In genomic region chr7:73032316-73032980, GRCm38 (mm10) we compare ENCODE assay signal across 9 mouse cellular contexts.
A peak's percentile ranks its signal among the peaks of the same experiment; 100 is the strongest.
DNase-seq lines count a peak whose midpoint lies in the region; ATAC-seq and TF ChIP-seq lines count a peak whose summit lies in the region.
"Had no signal": no experiment of that assay in that cellular context is flagged by ENCODE, and none has a peak within 500 bp of the region (broad histone marks: within the 10 kb centered on the region; RNA-seq: fewer than 3 reads in every experiment).

No protein-coding gene starts in this region.

- H3K27ac ChIP-seq in lung, embryonic 14.5 days (ENCODE audit: low read depth) = no peak overlapping the region
- peak overlapping the region; percentile 28; the same call in 1 of the 2 replicates for H3K27ac ChIP-seq in embryonic facial prominence, embryonic 15.5 days (replicated peaks)
- H3K27ac ChIP-seq in stomach, embryonic 14.5 days (ENCODE audit: low read length) = peak overlapping the region; percentile 22; the same call in 1 of the 2 replicates
- H3K27ac ChIP-seq: heart, embryonic 15.5 days had no signal

- 61% methylated on average over 23 of the region's 23 CpGs for WGBS in lung, embryonic 14.5 days
- 49% methylated on average over 23 of the region's 23 CpGs for WGBS in embryonic facial prominence, embryonic 15.5 days
- WGBS in stomach, embryonic 14.5 days = 56% methylated on average over 23 of the region's 23 CpGs

- H3K4me3 ChIP-seq in lung, embryonic 14.5 days (ENCODE audit: low read depth, low read length) = no peak overlapping the region
- H3K4me3 ChIP-seq in embryonic facial prominence, embryonic 15.5 days (replicated peaks) = 0 out of 2 replicates have a peak overlapping the region, but pooled peaks have one; percentile 8
- H3K4me3 ChIP-seq in stomach, embryonic 14.5 days (ENCODE audit: low read depth, low read length) = no peak overlapping the region
- H3K4me3 ChIP-seq: heart, embryonic 15.5 days had no signal

- H3K36me3 ChIP-seq in lung, embryonic 14.5 days (ENCODE audit: insufficient read depth) = no peaks in the 10 kb centered on the region
- H3K36me3 ChIP-seq in embryonic facial prominence, embryonic 15.5 days = no peaks in the 10 kb centered on the region
- no peaks in the 10 kb centered on the region for H3K36me3 ChIP-seq in stomach, embryonic 14.5 days (ENCODE audit: control insufficient read depth, insufficient read depth, low read length)
- H3K36me3 ChIP-seq: heart, embryonic 15.5 days had no signal

- no peak for TF ChIP-seq CTCF in lung, embryonic 14.5 days (IDR thresholded peaks at IDR 0.05; ENCODE audit: low read depth)

- ATAC-seq in lung, embryonic 14.5 days (ENCODE audit: insufficient read depth) = no peak
- ATAC-seq in embryonic facial prominence, embryonic 15.5 days (ENCODE audit: insufficient number of reproducible peaks, low FRiP score, low TSS enrichment, low read depth) = no peak
- ATAC-seq in stomach, embryonic 14.5 days (ENCODE audit: insufficient number of reproducible peaks, insufficient read depth, low FRiP score, low read depth) = no peak

- no peak overlapping the region for H3K4me2 ChIP-seq in lung, embryonic 14.5 days
- peak overlapping the region; percentile 33 for H3K4me2 ChIP-seq in embryonic facial prominence, embryonic 15.5 days (replicated peaks)
- 0 out of 2 replicates have a peak overlapping the region, but pooled peaks have one; percentile 16 for H3K4me2 ChIP-seq in stomach, embryonic 14.5 days (replicated peaks; ENCODE audit: low read depth, low read length)
- H3K4me2 ChIP-seq: heart, embryonic 15.5 days had no signal

- peaks cover 8% of the 10 kb centered on the region for H3K4me1 ChIP-seq in lung, embryonic 14.5 days (ENCODE audit: insufficient read depth)
- peaks cover 22% of the 10 kb centered on the region for H3K4me1 ChIP-seq in embryonic facial prominence, embryonic 15.5 days
- H3K4me1 ChIP-seq in stomach, embryonic 14.5 days (ENCODE audit: control insufficient read depth, insufficient read depth, low read length) = peaks cover 13% of the 10 kb centered on the region

- peak; percentile 12 for DNase-seq in lung, embryonic 14.5 days
- no peak for DNase-seq in lung, postnatal 36 days
- DNase-seq in layer of hippocampus, postnatal 10 days (ENCODE audit: low spot score in 2 of 2) = peak; percentile 39 to 45
- DNase-seq in urinary bladder, postnatal 4 days (ENCODE audit: low spot score in 2 of 2) = no peak
- DNase-seq in heart, adult 8-10 months (ENCODE audit: low spot score) = no peak
- no peak for DNase-seq in adrenal gland, adult 8-10 months

- 0 out of 2 replicates have a peak overlapping the region, but pooled peaks have one; percentile 6 for H3K9ac ChIP-seq in lung, embryonic 14.5 days
- H3K9ac ChIP-seq in embryonic facial prominence, embryonic 15.5 days = no peak overlapping the region
- no peak overlapping the region for H3K9ac ChIP-seq in stomach, embryonic 14.5 days (replicated peaks; ENCODE audit: low read depth, low read length)
- H3K9ac ChIP-seq: heart, embryonic 15.5 days had no signal

- no peaks in the 10 kb centered on the region for H3K9me3 ChIP-seq in lung, embryonic 14.5 days (ENCODE audit: low read depth, low read length)
- no peaks in the 10 kb centered on the region for H3K9me3 ChIP-seq in embryonic facial prominence, embryonic 15.5 days (replicated peaks)
- no peaks in the 10 kb centered on the region for H3K9me3 ChIP-seq in stomach, embryonic 14.5 days (ENCODE audit: control insufficient read depth, low read depth, low read length)
- H3K9me3 ChIP-seq: heart, embryonic 15.5 days had no signal

- H3K27me3 ChIP-seq in lung, embryonic 14.5 days (ENCODE audit: insufficient read depth, low read length) = no peaks in the 10 kb centered on the region
- no peaks in the 10 kb centered on the region for H3K27me3 ChIP-seq in embryonic facial prominence, embryonic 15.5 days
- H3K27me3 ChIP-seq in stomach, embryonic 14.5 days (ENCODE audit: control insufficient read depth, insufficient read depth, low read length) = no peaks in the 10 kb centered on the region
- H3K27me3 ChIP-seq: heart, embryonic 15.5 days had no signal

Comparison
In these comparisons a context has a peak if more than half of its experiments do, and no peak if none do; other contexts are left out.
1. DNase-seq: peak in lung, embryonic 14.5 days (single experiment) and layer of hippocampus, postnatal 10 days (2 of 2); none in lung, postnatal 36 days (single experiment), urinary bladder, postnatal 4 days (0 of 2), heart, adult 8-10 months (single experiment) and adrenal gland, adult 8-10 months (single experiment).